Mouse (Mus musculus): ENCODE results near the gene R3hdm2. TPM values are rescaled to one million over a fixed set of nuclear protein-coding genes. Genes with fewer than 3 reads are reported as not detected.

The R3hdm2 gene
- total RNA-seq, 4 experiments from 2014 or later, result 130 to 135 (median 131) TPM

- no peak for DNase-seq (ENCODE audit: low spot score in 2 of 2)
These were observed 41.9 kb downstream of the R3hdm2 start for GRCm38 (mm10) chr10:127422047-127422446.

- no peak for DNase-seq (ENCODE audit: low spot score in 2 of 2)
These were observed 45.7 kb downstream of the R3hdm2 start for GRCm38 (mm10) chr10:127425794-127426193.

- no peak for DNase-seq (ENCODE audit: low spot score in 2 of 2)
These were observed 46.5 kb downstream of the R3hdm2 start for GRCm38 (mm10) chr10:127426670-127427069.

- DNase-seq (ENCODE audit: low spot score in 2 of 2), result no peak
These were observed 47.0 kb downstream of the R3hdm2 start for GRCm38 (mm10) chr10:127427107-127427506.

GRCm38 (mm10) chr10:127427987-127428386 is 47.9 kb downstream of the R3hdm2 start:
- no peak for DNase-seq (ENCODE audit: low spot score in 2 of 2)

GRCm38 (mm10) chr10:127429538-127429937 is 49.4 kb downstream of the R3hdm2 start:
- no peak for DNase-seq (ENCODE audit: low spot score in 2 of 2)

GRCm38 (mm10) chr10:127432466-127432865 is 52.3 kb downstream of the R3hdm2 start:
- DNase-seq (ENCODE audit: low spot score in 2 of 2), result no peak

GRCm38 (mm10) chr10:127437354-127438113 is 57.4 kb downstream of the R3hdm2 start:
- DNase-seq (ENCODE audit: low spot score in 2 of 2), result no peak

GRCm38 (mm10) chr10:127453701-127454100 is 73.6 kb downstream of the R3hdm2 start:
- no peak for DNase-seq (ENCODE audit: low spot score in 2 of 2)

GRCm38 (mm10) chr10:127462411-127463096 is 82.4 kb downstream of the R3hdm2 start:
- DNase-seq (ENCODE audit: low spot score in 2 of 2), result no peak

- no peak for DNase-seq (ENCODE audit: low spot score in 2 of 2)
These were observed 91.3 kb downstream of the R3hdm2 start for GRCm38 (mm10) chr10:127471281-127471988.

GRCm38 (mm10) chr10:127472722-127473121 is 92.6 kb downstream of the R3hdm2 start:
- DNase-seq (ENCODE audit: low spot score in 2 of 2), result no peak

- no peak for DNase-seq (ENCODE audit: low spot score in 2 of 2)
These were observed 95.0 kb downstream of the R3hdm2 start for GRCm38 (mm10) chr10:127475175-127475574.

GRCm38 (mm10) chr10:127476541-127476940 is 96.4 kb downstream of the R3hdm2 start:
- no peak for DNase-seq (ENCODE audit: low spot score in 2 of 2)

- DNase-seq (ENCODE audit: low spot score in 2 of 2), result no peak
These were observed 97.2 kb downstream of the R3hdm2 start for GRCm38 (mm10) chr10:127477301-127477700.

GRCm38 (mm10) chr10:127479131-127479530 is 99.0 kb downstream of the R3hdm2 start:
- no peak for DNase-seq (ENCODE audit: low spot score in 2 of 2)

GRCm38 (mm10) chr10:127480833-127481813 is 101.0 kb downstream of the R3hdm2 start:
- peak in 1 of 2 experiments; percentile 33 for DNase-seq (ENCODE audit: low spot score in 2 of 2)

- no peak for DNase-seq (ENCODE audit: low spot score in 2 of 2)
These were observed 105.1 kb downstream of the R3hdm2 start for GRCm38 (mm10) chr10:127485235-127485634.

GRCm38 (mm10) chr10:127488856-127489255 is 108.7 kb downstream of the R3hdm2 start:
- no peak for DNase-seq (ENCODE audit: low spot score in 2 of 2)

GRCm38 (mm10) chr10:127490160-127491127 is 110.3 kb downstream of the R3hdm2 start:
- no peak for DNase-seq (ENCODE audit: low spot score in 2 of 2)
